Mouse (Mus musculus) cerebellum, adult 11 months (tissue): ENCODE measurements at regions not wholly inside any gene's neighbourhood (a gene's known extent, or its start where the extent isn't known, plus 50 kb on each side); places are given as distances from the start of the nearest gene placed in this dataset.
"Not testable (repeated sequence)": the region's sequence is repeated elsewhere in the genome, so short reads cannot be mapped to it uniquely, and the experiment has no call there.

Experiments
- DNase-seq: peaks from one replicate; pipeline ENCODE4 v3.0.0; 2022

DNA sequence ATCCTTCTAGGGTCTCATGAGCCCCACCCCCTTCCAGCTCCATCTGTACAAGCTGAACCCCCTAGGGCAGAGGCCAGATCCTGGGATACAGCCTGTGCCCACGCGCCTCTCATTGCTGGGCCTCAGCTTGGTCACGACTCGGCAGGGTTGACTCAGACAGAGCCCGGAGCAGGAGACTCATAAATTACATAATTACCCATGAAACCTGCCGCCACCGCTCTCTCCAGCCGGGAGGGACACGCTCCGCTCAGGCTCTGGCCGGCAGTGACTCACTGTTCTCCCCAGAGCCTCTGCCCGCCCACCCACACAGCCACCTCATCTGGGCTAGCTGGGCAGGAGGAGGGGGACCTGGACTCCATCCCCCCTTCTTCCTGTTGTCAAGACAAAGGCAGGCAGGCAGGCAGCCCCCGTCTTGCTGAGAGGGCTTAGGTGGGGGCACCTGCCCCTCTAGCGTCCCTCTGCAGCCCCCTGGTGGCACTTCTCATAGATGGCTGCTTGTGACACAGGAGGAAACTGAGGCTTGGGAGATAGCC lies 149.6 kb upstream of the Rtl1 start:
- peak; percentile 32 for DNase-seq

DNA sequence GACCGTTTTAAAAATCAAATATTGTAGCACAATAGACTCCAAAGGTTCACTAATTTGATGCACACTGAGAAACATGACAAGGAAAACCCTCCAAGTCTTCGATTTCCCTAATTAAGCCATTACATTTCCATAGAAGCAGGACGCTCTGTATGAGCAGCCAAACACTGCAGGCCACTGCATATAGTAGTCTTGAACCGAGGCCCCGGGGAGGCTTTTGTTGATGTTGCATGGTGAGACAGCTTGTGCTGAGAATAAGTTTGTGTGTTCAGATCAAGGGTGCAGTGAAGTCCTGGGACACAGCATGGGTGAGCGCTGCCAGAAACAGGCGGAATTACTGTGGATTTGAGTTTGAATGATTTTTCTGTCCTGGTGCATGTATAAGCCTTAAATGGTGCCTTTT lies 154.9 kb upstream of the Rtl1 start:
- DNase-seq = no peak

DNA sequence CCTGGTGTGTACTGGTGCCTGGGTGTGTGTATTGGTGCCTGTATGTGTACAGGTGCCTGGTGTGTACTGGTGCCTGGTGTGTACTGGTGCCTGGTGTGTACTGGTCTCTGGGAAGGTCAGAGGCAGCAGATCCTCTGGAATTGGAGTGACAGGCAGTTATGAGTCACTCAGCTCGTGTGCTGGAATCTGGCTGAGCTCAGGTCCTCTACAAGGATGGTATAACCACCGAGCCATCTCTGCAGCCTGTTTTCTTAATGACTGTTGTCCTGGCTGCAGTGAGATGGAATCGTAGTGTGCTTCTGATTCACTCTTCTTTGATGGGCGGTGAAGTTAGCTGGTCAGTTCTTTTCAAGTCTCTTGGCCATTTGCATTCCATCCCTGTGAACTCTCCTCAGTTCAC lies 164.2 kb upstream of the Rtl1 start:
- DNase-seq = no peak

GRCm38 (mm10) chr12:109766602-109767001 lies 166.5 kb upstream of the Rtl1 start:
- DNase-seq = not testable (repeated sequence)

DNA sequence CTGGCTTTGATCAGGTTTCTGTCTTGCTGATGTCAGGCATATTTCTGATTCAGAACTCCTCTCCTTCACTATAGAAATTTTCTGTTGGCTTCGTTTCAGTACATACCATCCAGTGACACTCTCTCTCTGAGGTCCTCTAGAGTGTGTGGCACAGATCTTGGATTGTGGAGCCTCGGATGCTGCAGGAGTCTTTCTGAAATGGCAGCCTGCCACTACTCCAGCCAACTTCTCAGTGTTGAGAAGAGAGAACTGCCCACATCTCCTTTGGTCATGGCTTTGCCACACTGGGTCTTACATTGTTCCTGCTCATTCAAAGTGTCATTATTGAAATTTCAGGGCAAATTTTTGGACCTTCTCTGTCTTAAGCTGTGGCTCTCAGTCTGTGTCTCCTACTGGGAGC lies 172.4 kb upstream of the Rtl1 start:
- DNase-seq = no peak

DNA sequence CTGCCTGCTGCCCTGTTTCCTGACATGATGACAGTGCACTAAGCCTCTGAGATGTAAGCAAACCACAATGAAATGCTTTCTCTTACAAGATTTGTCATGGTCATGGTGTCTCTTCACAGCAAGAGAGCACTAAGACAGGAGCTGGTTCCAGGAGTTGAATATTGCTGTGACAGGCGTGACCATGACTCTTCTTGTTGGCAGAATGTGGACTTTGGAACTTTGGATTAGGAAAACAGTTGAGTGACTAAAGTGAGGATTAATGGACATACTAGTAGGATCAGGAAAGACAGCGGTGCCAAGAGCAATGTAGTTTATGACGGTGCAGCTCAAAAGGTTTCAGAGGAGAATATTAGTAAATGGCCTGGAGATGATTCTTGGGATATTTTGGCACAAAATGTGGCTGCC lies 173.8 kb upstream of the Rtl1 start:
- no peak for DNase-seq

- no peak for DNase-seq
Measured at GRCm38 (mm10) chr12:109798846-109799245, 198.7 kb upstream of the Rtl1 start.

- DNase-seq = no peak
Measured at GRCm38 (mm10) chr12:109799395-109799794, 199.3 kb upstream of the Rtl1 start.

GRCm38 (mm10) chr12:109827241-109827915 lies 227.2 kb upstream of the Rtl1 start:
- DNase-seq = no peak

- no peak for DNase-seq
Measured at GRCm38 (mm10) chr12:109830303-109831020, 230.3 kb upstream of the Rtl1 start.

DNA sequence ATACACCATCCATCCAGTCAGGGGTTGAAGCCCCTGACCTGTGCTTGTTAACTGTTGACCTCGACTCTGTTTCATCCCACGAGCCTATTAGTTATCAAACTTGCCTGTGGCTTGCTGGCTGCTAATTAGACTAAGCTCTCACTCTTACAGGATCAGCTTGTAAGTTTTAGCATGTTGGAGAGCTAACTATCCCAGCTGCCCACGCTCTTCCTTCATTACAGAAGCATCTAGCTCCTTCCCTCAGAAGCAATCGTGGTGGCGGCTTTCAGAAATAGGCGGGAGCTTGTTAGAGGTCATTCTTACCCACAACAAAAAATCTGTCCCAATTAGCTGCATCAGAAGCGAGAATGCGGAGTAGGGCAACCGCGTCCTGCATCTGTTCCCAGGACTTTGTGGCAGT lies 232.8 kb upstream of the Rtl1 start:
- DNase-seq = no peak

GRCm38 (mm10) chr12:109836521-109836920 lies 236.4 kb upstream of the Rtl1 start:
- no peak for DNase-seq

- no peak for DNase-seq
Measured at GRCm38 (mm10) chr12:109839126-109839587, 239.0 kb upstream of the Rtl1 start.

GRCm38 (mm10) chr12:109839946-109840524 lies 239.9 kb upstream of the Rtl1 start:
- no peak for DNase-seq

GRCm38 (mm10) chr12:109844723-109845601 lies 244.8 kb upstream of the Rtl1 start:
- DNase-seq = no peak

- DNase-seq = no peak
Measured at GRCm38 (mm10) chr12:109845602-109845906, 245.4 kb upstream of the Rtl1 start.

- no peak for DNase-seq
Measured at GRCm38 (mm10) chr12:109856336-109856735, 256.2 kb upstream of the Rtl1 start.

DNA sequence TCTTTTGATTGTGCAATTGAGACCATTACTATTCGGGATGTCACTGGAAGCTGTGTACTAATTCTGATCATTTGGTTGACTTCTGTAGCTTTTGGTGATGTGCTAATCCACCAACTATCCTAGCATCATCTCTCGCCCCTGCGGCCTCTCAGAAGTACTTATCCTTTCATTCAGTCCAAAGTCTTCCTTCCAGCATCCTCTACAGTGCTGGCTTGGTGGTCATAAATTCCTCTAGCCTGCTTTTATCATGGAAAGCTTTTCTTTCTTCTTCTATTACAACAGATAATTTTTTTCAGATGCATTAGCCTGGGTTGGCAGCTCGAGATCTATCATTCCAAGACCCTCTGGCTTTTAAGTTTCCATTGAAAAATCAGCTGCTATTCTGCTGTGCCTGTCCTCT lies 257.6 kb upstream of the Rtl1 start:
- DNase-seq = no peak

GRCm38 (mm10) chr12:109864826-109865225 lies 264.7 kb upstream of the Rtl1 start:
- no peak for DNase-seq

DNA sequence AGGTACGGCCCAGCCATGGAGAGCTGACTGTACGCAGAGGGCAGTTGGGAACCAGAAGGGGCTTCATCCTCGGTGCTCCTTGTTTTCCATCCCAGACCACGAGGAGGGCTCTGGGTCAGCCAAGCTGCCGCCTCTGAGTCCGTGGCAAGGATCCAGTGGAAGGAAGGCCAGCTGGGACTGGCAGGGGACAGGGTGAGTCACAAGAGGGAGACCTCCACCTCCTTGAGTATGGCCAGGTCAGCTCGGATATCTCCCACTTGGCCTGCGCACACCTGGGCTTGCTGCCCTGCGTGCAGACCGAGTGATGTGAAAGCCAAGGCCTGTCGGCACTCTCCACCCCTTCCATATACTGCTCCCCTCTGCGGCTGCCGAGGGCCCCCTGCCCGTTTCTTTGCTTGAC lies 270.9 kb upstream of the Rtl1 start:
- no peak for DNase-seq

DNA sequence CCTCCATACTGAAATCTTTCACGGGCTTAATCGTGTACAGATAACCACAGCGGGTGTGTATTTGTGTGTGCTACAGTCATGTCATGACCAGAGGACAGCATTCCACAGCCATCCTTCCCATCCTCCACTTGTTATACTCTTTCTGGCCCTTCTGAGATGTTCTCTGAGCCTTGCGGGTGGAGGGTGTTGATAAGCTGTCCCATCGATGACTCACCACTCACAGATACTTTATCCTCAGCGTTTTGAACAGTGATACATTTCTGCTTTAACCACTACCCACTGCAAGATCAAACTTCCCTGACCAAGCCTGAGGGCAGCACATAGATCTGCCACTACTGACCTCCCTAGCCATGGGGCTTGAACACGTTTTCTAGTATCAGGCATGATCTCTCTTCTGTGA lies 274.3 kb upstream of the Rtl1 start:
- no peak for DNase-seq

DNA sequence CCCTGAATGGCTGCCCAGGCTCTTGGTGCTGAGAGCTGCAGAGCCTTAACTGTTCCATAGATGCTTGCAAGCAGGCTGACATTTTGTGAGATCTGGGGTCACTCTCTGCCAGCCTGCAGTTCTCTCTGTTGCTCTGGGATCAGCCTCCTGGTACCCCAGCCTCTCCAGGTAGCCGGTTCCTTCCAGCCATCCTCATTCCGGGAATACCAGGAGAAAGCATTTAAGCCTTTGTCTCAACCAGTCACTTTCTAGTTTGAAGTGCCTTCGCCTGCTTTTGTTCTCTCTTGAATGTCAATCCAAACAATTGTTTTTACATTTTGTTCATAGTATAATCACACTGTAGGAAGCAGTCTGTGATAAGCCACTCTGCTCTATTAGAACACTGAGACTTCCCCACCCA lies 281.0 kb upstream of the Rtl1 start:
- DNase-seq = no peak

- no peak for DNase-seq
Measured at GRCm38 (mm10) chr12:109891206-109891605, 291.1 kb upstream of the Rtl1 start.
